Mouse (Mus musculus) urinary bladder, adult 18-20 months (tissue): ENCODE data around the gene Vmn2r16.

Experiments
- DNase-seq, 2 experiments: peaks; one replicate each; pipeline ENCODE4 v3.0.0; 2022; ENCODE audit warnings: low spot score in 2 of 2, mixed read lengths in 2 of 2

Vmn2r16 gene

GRCm38 (mm10) chr5:109329862-109330261, at the start of gene Vmn2r16:
Gene Vmn2r16, plus strand, starts transcription at chr5:109330162.
- no peak for DNase-seq

- no peak for DNase-seq
Measured at GRCm38 (mm10) chr5:109294655-109295054, 35.3 kb upstream of the Vmn2r16 start.

GRCm38 (mm10) chr5:109297544-109297943, 32.4 kb upstream of the Vmn2r16 start, which contains the start of gene Vmn2r15:
Gene Vmn2r15, minus strand, starts transcription at chr5:109297644.
- no peak for DNase-seq

- no peak for DNase-seq
Measured at GRCm38 (mm10) chr5:109419388-109419787, 89.4 kb downstream of the Vmn2r16 start, which contains the start of gene Vmn2r17. Gene Vmn2r17, plus strand, starts transcription at chr5:109419688.
